Mouse (Mus musculus): ENCODE measurements around the gene Gzmm. TPM values are rescaled to one million over a fixed set of nuclear protein-coding genes. Genes with fewer than 3 reads are reported as not detected.

Gene Gzmm
- total RNA-seq, 1 experiment, result 2.5 TPM

DNA sequence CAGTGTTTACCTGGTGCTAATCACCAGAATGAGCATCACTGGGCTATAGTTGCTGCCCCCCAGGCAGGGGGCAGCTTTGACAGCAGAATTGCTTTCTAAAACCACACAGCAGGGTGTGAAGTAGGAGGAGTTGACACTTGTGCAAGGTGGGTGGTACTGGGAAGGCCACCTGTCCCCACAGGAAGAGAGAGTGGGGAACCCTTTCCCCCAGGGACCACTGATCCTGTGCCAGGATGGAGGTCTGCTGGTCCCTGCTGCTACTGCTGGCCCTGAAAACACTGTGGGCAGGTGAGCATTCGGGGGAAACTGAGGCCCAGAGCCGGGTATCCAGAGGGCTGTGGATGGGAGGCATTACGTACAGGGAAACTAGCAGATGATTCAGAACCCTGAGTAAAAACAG, 358 bp downstream of the Gzmm start:
- in situ Hi-C loops (cut with MboI; ENCODE audit: low sequenced_read_pairs in 2 of 2, unreplicated experiment in 2 of 2), result no loop called here
- peaks cover 45% of the 10 kb centered on the region for H3K36me3 ChIP-seq (ENCODE audit: control insufficient read depth, insufficient read depth, low read length, poor library complexity, severe bottlenecking)

DNA sequence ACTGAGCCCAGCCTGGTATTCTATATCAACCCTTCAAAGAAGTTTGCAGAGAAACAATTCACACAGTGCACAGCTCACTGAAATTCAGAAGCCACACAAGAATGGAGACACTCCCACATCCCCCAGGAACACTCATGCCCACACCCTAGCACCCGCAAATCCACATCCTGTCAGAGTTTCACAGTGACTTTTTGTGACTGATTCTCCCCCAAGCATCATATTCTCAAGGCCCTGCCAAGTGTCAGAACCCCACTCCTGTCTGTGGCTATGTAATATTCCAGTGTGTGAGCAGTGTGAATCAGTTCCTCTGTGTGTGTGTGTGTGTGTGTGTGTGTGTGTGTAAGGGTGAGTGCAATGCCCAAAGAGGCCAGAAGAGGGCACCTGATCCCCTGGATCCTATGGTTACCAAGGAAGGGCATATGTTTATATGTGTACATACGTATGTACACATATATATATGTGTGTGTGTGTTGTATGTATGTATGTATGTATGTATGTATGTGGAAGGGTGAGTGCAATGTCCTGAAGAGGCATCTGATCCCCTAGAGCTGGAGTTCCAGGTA, 3.2 kb downstream of the Gzmm start:
- H3K9me3 ChIP-seq (ENCODE audit: control insufficient read depth, insufficient read depth, low read depth, low read length), result no peaks in the 10 kb centered on the region
- no peak overlapping the region for H3K9ac ChIP-seq (ENCODE audit: insufficient read depth, low read depth, low read length, poor library complexity, severe bottlenecking)
- in situ Hi-C loops (cut with MboI; ENCODE audit: low sequenced_read_pairs in 2 of 2, unreplicated experiment in 2 of 2), result no loop called here
- DNase-seq (ENCODE audit: low read depth, low spot score), result no peak
- peaks cover 19% of the 10 kb centered on the region for H3K36me3 ChIP-seq (ENCODE audit: control insufficient read depth, insufficient read depth, low read length, poor library complexity, severe bottlenecking)
- TF ChIP-seq HCFC1 (IDR thresholded peaks at IDR 0.05; ENCODE audit: borderline replicate concordance, insufficient read depth, low read length) (no peak), MAFK (IDR thresholded peaks at IDR 0.05; ENCODE audit: insufficient read depth, low read depth, low read length) (no peak), ZNF384 (IDR thresholded peaks at IDR 0.05; ENCODE audit: low read depth, low read length) (no peak), ZC3H11A (IDR thresholded peaks at IDR 0.05; ENCODE audit: borderline replicate concordance, low read depth, low read length) (no peak), CHD2 (IDR thresholded peaks at IDR 0.05; ENCODE audit: low read depth, low read length) (no peak)
- peaks cover under 1 to 14% of the 10 kb centered on the region in 2 experiments; a peak in 2 of 4 replicates for H3K4me1 ChIP-seq (ENCODE audit: control insufficient read depth in 2 of 2, insufficient read depth in 2 of 2, low read length in 2 of 2, poor library complexity in 1 of 2)
- no peak overlapping the region for H3K4me3 ChIP-seq (ENCODE audit: insufficient read depth in 1 of 2, low read depth in 1 of 2, low read length in 2 of 2, poor library complexity in 1 of 2, severe bottlenecking in 1 of 2)
- no peak overlapping the region for H3K27ac ChIP-seq (ENCODE audit: insufficient read depth, low read depth, low read length, poor library complexity, severe bottlenecking)

More for the DNA sequence above, 358 bp downstream of the Gzmm start:
- TF ChIP-seq ZNF384 (IDR thresholded peaks at IDR 0.05; ENCODE audit: low read depth, low read length) (no peak), CHD2 (IDR thresholded peaks at IDR 0.05; ENCODE audit: low read depth, low read length) (no peak), HCFC1 (IDR thresholded peaks at IDR 0.05; ENCODE audit: borderline replicate concordance, insufficient read depth, low read length) (no peak), ZC3H11A (IDR thresholded peaks at IDR 0.05; ENCODE audit: borderline replicate concordance, low read depth, low read length) (no peak), MAFK (IDR thresholded peaks at IDR 0.05; ENCODE audit: insufficient read depth, low read depth, low read length) (no peak)
- Histone ChIP-seq H3K9me3 (ENCODE audit: control insufficient read depth, insufficient read depth, low read depth, low read length) (no peaks in the 10 kb centered on the region), H3K4me1 (ENCODE audit: control insufficient read depth in 2 of 2, insufficient read depth in 2 of 2, low read length in 2 of 2, poor library complexity in 1 of 2) (peaks cover 1 to 19% of the 10 kb centered on the region in 2 experiments; a peak in 3 of 4 replicates), H3K4me3 (ENCODE audit: insufficient read depth in 1 of 2, low read depth in 1 of 2, low read length in 2 of 2, poor library complexity in 1 of 2, severe bottlenecking in 1 of 2) (no peak overlapping the region), H3K9ac (ENCODE audit: insufficient read depth, low read depth, low read length, poor library complexity, severe bottlenecking) (no peak overlapping the region), H3K27ac (ENCODE audit: insufficient read depth, low read depth, low read length, poor library complexity, severe bottlenecking) (no peak overlapping the region)
- no peak for DNase-seq (ENCODE audit: low read depth, low spot score)

- H3K9ac ChIP-seq (ENCODE audit: insufficient read depth, low read depth, low read length, poor library complexity, severe bottlenecking), result no peak overlapping the region
- H3K36me3 ChIP-seq (ENCODE audit: control insufficient read depth, insufficient read depth, low read length, poor library complexity, severe bottlenecking), result peaks cover 3% of the 10 kb centered on the region; the same call in 1 of the 2 replicates
- no peak for TF ChIP-seq ZC3H11A (IDR thresholded peaks at IDR 0.05; ENCODE audit: borderline replicate concordance, low read depth, low read length)
- no peak for TF ChIP-seq ZNF384 (IDR thresholded peaks at IDR 0.05; ENCODE audit: low read depth, low read length)
- no peak for TF ChIP-seq CHD2 (IDR thresholded peaks at IDR 0.05; ENCODE audit: low read depth, low read length)
- no peak for TF ChIP-seq MAFK (IDR thresholded peaks at IDR 0.05; ENCODE audit: insufficient read depth, low read depth, low read length)
- TF ChIP-seq HCFC1 (IDR thresholded peaks at IDR 0.05; ENCODE audit: borderline replicate concordance, insufficient read depth, low read length), result no peak
- DNase-seq (ENCODE audit: low read depth, low spot score), result no peak
- H3K4me1 ChIP-seq (ENCODE audit: control insufficient read depth in 2 of 2, insufficient read depth in 2 of 2, low read length in 2 of 2, poor library complexity in 1 of 2), result peaks cover 0 to 6% of the 10 kb centered on the region in 2 experiments; a peak in 1 of 4 replicates
- H3K4me3 ChIP-seq (ENCODE audit: insufficient read depth in 1 of 2, low read depth in 1 of 2, low read length in 2 of 2, poor library complexity in 1 of 2, severe bottlenecking in 1 of 2), result no peak overlapping the region
- H3K9me3 ChIP-seq (ENCODE audit: control insufficient read depth, insufficient read depth, low read depth, low read length), result no peaks in the 10 kb centered on the region
- in situ Hi-C loops (cut with MboI; ENCODE audit: low sequenced_read_pairs in 2 of 2, unreplicated experiment in 2 of 2), result no loop called here
- no peak overlapping the region for H3K27ac ChIP-seq (ENCODE audit: insufficient read depth, low read depth, low read length, poor library complexity, severe bottlenecking)
Measured at GRCm38 (mm10) chr10:79693580-79694378, 5.0 kb downstream of the Gzmm start.

DNA sequence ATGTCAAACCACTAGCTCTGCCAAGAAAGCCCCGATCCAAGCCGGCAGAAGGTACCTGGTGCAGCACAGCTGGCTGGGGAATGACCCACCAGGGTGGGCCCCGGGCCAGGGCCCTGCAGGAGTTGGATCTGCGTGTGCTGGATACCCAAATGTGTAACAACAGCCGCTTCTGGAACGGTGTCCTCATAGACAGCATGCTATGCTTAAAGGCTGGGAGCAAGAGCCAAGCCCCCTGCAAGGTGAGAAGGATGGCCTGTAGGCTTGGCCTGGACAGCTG, 5.5 kb downstream of the Gzmm start:
- no peak overlapping the region for H3K9ac ChIP-seq (ENCODE audit: insufficient read depth, low read depth, low read length, poor library complexity, severe bottlenecking)
- TF ChIP-seq ZNF384 (IDR thresholded peaks at IDR 0.05; ENCODE audit: low read depth, low read length), result no peak
- no peak for TF ChIP-seq CHD2 (IDR thresholded peaks at IDR 0.05; ENCODE audit: low read depth, low read length)
- TF ChIP-seq ZC3H11A (IDR thresholded peaks at IDR 0.05; ENCODE audit: borderline replicate concordance, low read depth, low read length), result no peak
- TF ChIP-seq HCFC1 (IDR thresholded peaks at IDR 0.05; ENCODE audit: borderline replicate concordance, insufficient read depth, low read length), result no peak
- no peak for TF ChIP-seq MAFK (IDR thresholded peaks at IDR 0.05; ENCODE audit: insufficient read depth, low read depth, low read length)
- no peaks in the 10 kb centered on the region for H3K36me3 ChIP-seq (ENCODE audit: control insufficient read depth, insufficient read depth, low read length, poor library complexity, severe bottlenecking)
- H3K4me3 ChIP-seq (ENCODE audit: insufficient read depth in 1 of 2, low read depth in 1 of 2, low read length in 2 of 2, poor library complexity in 1 of 2, severe bottlenecking in 1 of 2), result no peak overlapping the region
- no peak for DNase-seq (ENCODE audit: low read depth, low spot score)
- no peak overlapping the region for H3K27ac ChIP-seq (ENCODE audit: insufficient read depth, low read depth, low read length, poor library complexity, severe bottlenecking)
- H3K9me3 ChIP-seq (ENCODE audit: control insufficient read depth, insufficient read depth, low read depth, low read length), result no peaks in the 10 kb centered on the region
- in situ Hi-C loops (cut with MboI; ENCODE audit: low sequenced_read_pairs in 2 of 2, unreplicated experiment in 2 of 2), result no loop called here
- peaks cover 0 to 6% of the 10 kb centered on the region in 2 experiments; a peak in 1 of 4 replicates for H3K4me1 ChIP-seq (ENCODE audit: control insufficient read depth in 2 of 2, insufficient read depth in 2 of 2, low read length in 2 of 2, poor library complexity in 1 of 2)
